In genomic region chr5:20950516-20950854, GRCm38 (mm10) we compare ENCODE assay signal across 7 mouse cellular contexts. TPM values are rescaled to one million over a fixed set of nuclear protein-coding genes. Genes with fewer than 3 reads are reported as not detected.
DNase-seq lines count a peak whose midpoint lies in the region; ATAC-seq and TF ChIP-seq lines count a peak whose summit lies in the region.

No protein-coding gene starts in this region.

- DNase-seq in thymus, adult 2 months = no peak
- DNase-seq in thymus, postnatal 10 days (ENCODE audit: low spot score in 2 of 2) = no peak
- no peak for DNase-seq in forebrain, embryonic 14.5 days (ENCODE audit: low spot score)
- DNase-seq in left cerebral cortex, adult 11 months (ENCODE audit: low spot score) = no peak
- no peak for DNase-seq in cerebellum, postnatal 36 days

- TF ChIP-seq POLR2A in thymus, adult 2 months (IDR thresholded peaks at IDR 0.05; ENCODE audit: control insufficient read depth, extremely low read depth, insufficient read depth, low read length, poor library complexity) = no peak

- WGBS in thymus, adult 2 months = 0% methylated on average over 9 of the region's 9 CpGs
- under 1% methylated on average over 9 of the region's 9 CpGs for WGBS in forebrain, embryonic 14.5 days
- 0% methylated on average over 9 of the region's 9 CpGs for WGBS in liver, embryonic 12.5 days (ENCODE audit: insufficient replicate concordance)

- H3K27ac ChIP-seq in thymus, adult 2 months (ENCODE audit: control insufficient read depth, insufficient read depth, low read length) = peak overlapping the region; percentile 67; the same call in 1 of the 2 replicates
- peak overlapping the region; percentile 99; the same call in 1 of the 2 replicates for H3K27ac ChIP-seq in forebrain, embryonic 14.5 days (ENCODE audit: low read depth, low read length)
- peak overlapping the region; percentile 97 for H3K27ac ChIP-seq in liver, embryonic 12.5 days

- no peaks in the 10 kb centered on the region for H3K27me3 ChIP-seq in thymus, adult 2 months (ENCODE audit: control insufficient read depth, insufficient read depth, low read length)
- H3K27me3 ChIP-seq in forebrain, embryonic 14.5 days (replicated peaks; ENCODE audit: control insufficient read depth, insufficient read depth, low read length) = no peaks in the 10 kb centered on the region
- H3K27me3 ChIP-seq in liver, embryonic 12.5 days (replicated peaks) = no peaks in the 10 kb centered on the region

- ATAC-seq in forebrain, embryonic 14.5 days = no peak
- no peak for ATAC-seq in liver, embryonic 12.5 days
- no peak for ATAC-seq in activated CD4-positive, CD25-positive, alpha-beta regulatory T cell, adult 4 months

- TF ChIP-seq CTCF in thymus, adult 2 months (IDR thresholded peaks at IDR 0.05; ENCODE audit: borderline replicate concordance, control insufficient read depth, extremely low read depth, insufficient read depth, low read length, poor library complexity) = no peak

- H3K9me3 ChIP-seq in forebrain, embryonic 14.5 days (replicated peaks; ENCODE audit: control insufficient read depth, low read length) = no peaks in the 10 kb centered on the region
- no peaks in the 10 kb centered on the region for H3K9me3 ChIP-seq in liver, embryonic 12.5 days (replicated peaks)

- H3K4me2 ChIP-seq in forebrain, embryonic 14.5 days (ENCODE audit: low read length) = peak overlapping the region; percentile 71
- peak overlapping the region; percentile 78 for H3K4me2 ChIP-seq in liver, embryonic 12.5 days

- peak overlapping the region; percentile 87 for H3K4me3 ChIP-seq in thymus, adult 2 months (ENCODE audit: control insufficient read depth, insufficient read depth, low read length)
- peak overlapping the region; percentile 96 for H3K4me3 ChIP-seq in forebrain, embryonic 14.5 days (ENCODE audit: low read depth, low read length)
- H3K4me3 ChIP-seq in liver, embryonic 12.5 days = peak overlapping the region; percentile 99

- no peaks in the 10 kb centered on the region for H3K36me3 ChIP-seq in thymus, adult 2 months (ENCODE audit: control insufficient read depth, insufficient read depth, low read length)
- H3K36me3 ChIP-seq in forebrain, embryonic 14.5 days (ENCODE audit: control insufficient read depth, insufficient read depth, low read length) = no peaks in the 10 kb centered on the region
- H3K36me3 ChIP-seq in liver, embryonic 12.5 days = peaks cover 12% of the 10 kb centered on the region; the same call in 1 of the 2 replicates

- peak overlapping the region; percentile 94 for H3K9ac ChIP-seq in forebrain, embryonic 14.5 days (ENCODE audit: low read length)
- H3K9ac ChIP-seq in liver, embryonic 12.5 days = peak overlapping the region; percentile 99

- peaks cover 21% of the 10 kb centered on the region for H3K4me1 ChIP-seq in thymus, adult 2 months (replicated peaks; ENCODE audit: control insufficient read depth, insufficient read depth, low read length)
- H3K4me1 ChIP-seq in forebrain, embryonic 14.5 days (ENCODE audit: control insufficient read depth, insufficient read depth, low read length) = peaks cover 14% of the 10 kb centered on the region
- H3K4me1 ChIP-seq in liver, embryonic 12.5 days = peaks cover 76% of the 10 kb centered on the region

RNA-seq across cellular contexts. Expression of gene Rsbn1l, which starts 5.7 kb away (rescaled TPM):
- polyA plus RNA-seq in thymus, adult 2 months (2012; rRNA removed) = 15.0 and 17.6 TPM in 2 replicates
- polyA plus RNA-seq in forebrain, embryonic 14.5 days (2014; fragmentation: Nextera tagmentation; extraction: Ambion mirVana) = 5.3 TPM in 2 replicates
- polyA plus RNA-seq in liver, embryonic 12.5 days (2016; fragmentation: Nextera tagmentation; extraction: Ambion mirVana) = 6.4 and 6.6 TPM in 2 replicates
- 10 to 100 TPM; 27.9 to 38.5 TPM for polyA plus RNA-seq in activated CD4-positive, CD25-positive, alpha-beta regulatory T cell, adult 4 months (2017; shearing (Covaris generic))
